ENCODE assay signal across 19 mouse cellular contexts in genomic region chr4:124005626-124006315, GRCm38 (mm10).
A peak's percentile ranks its signal among the peaks of the same experiment; 100 is the strongest.
DNase-seq lines count a peak whose midpoint lies in the region; ATAC-seq and TF ChIP-seq lines count a peak whose summit lies in the region.
"Had no signal": no experiment of that assay in that cellular context is flagged by ENCODE, and none has a peak within 500 bp of the region (broad histone marks: within the 10 kb centered on the region; RNA-seq: fewer than 3 reads in every experiment).

No protein-coding gene starts in this region.

- no peak overlapping the region for H3K27ac ChIP-seq in kidney, embryonic 14.5 days (ENCODE audit: low read depth, low read length)
- H3K27ac ChIP-seq in midbrain, postnatal 0 days (ENCODE audit: low read depth, low read length) = no peak overlapping the region
- H3K27ac ChIP-seq in midbrain, embryonic 15.5 days = no peak overlapping the region
- H3K27ac ChIP-seq: gastrocnemius, adult 2 months; heart, adult 2 months; kidney, postnatal 0 days; liver, embryonic 13.5 days; lung, embryonic 15.5 days; midbrain, embryonic 13.5 days; neural tube, embryonic 15.5 days had no signal

- no peaks in the 10 kb centered on the region for H3K27me3 ChIP-seq in kidney, embryonic 14.5 days (ENCODE audit: control insufficient read depth, insufficient read depth, low read length)
- no peaks in the 10 kb centered on the region for H3K27me3 ChIP-seq in midbrain, postnatal 0 days (ENCODE audit: insufficient read depth, low read length)
- no peaks in the 10 kb centered on the region for H3K27me3 ChIP-seq in midbrain, embryonic 15.5 days (replicated peaks)
- H3K27me3 ChIP-seq: liver, embryonic 13.5 days; lung, embryonic 15.5 days; midbrain, embryonic 13.5 days; neural tube, embryonic 15.5 days had no signal

- peak; percentile 55 for DNase-seq in kidney, adult 11 months
- DNase-seq in midbrain, postnatal 0 days (ENCODE audit: low spot score) = peak; percentile 21
- peak; percentile 82 for DNase-seq in kidney, adult 9 months
- DNase-seq in gastrocnemius, adult 8-10 months (ENCODE audit: low spot score in 2 of 2) = no peak
- DNase-seq: adrenal gland, postnatal 10 days; cerebellum, adult 8-10 months; gastrocnemius, adult 2 months; heart, adult 2 months; liver, embryonic 13.5 days; thymus, postnatal 14 days had no signal

- no peaks in the 10 kb centered on the region for H3K4me1 ChIP-seq in kidney, embryonic 14.5 days (ENCODE audit: control insufficient read depth, insufficient read depth, low read length)
- no peaks in the 10 kb centered on the region for H3K4me1 ChIP-seq in midbrain, postnatal 0 days (ENCODE audit: insufficient read depth, low read length)
- H3K4me1 ChIP-seq in midbrain, embryonic 15.5 days = no peaks in the 10 kb centered on the region
- H3K4me1 ChIP-seq: liver, embryonic 13.5 days had no signal

- H3K9ac ChIP-seq in kidney, embryonic 14.5 days (ENCODE audit: low read depth, low read length) = no peak overlapping the region
- no peak overlapping the region for H3K9ac ChIP-seq in midbrain, postnatal 0 days (replicated peaks; ENCODE audit: low read length, poor library complexity, severe bottlenecking)
- no peak overlapping the region for H3K9ac ChIP-seq in midbrain, embryonic 15.5 days
- H3K9ac ChIP-seq: liver, embryonic 13.5 days; lung, embryonic 15.5 days; midbrain, embryonic 13.5 days; neural tube, embryonic 15.5 days had no signal

- H3K4me3 ChIP-seq in kidney, embryonic 14.5 days (ENCODE audit: low read length) = no peak overlapping the region
- no peak overlapping the region for H3K4me3 ChIP-seq in midbrain, postnatal 0 days (ENCODE audit: low read depth, low read length)
- no peak overlapping the region for H3K4me3 ChIP-seq in midbrain, embryonic 15.5 days
- H3K4me3 ChIP-seq: erythroblast, embryonic 14.5 days; gastrocnemius, adult 2 months; heart, adult 2 months; liver, embryonic 13.5 days; lung, embryonic 15.5 days; midbrain, embryonic 13.5 days; neural tube, embryonic 15.5 days had no signal

- no peaks in the 10 kb centered on the region for H3K9me3 ChIP-seq in kidney, embryonic 14.5 days (ENCODE audit: control insufficient read depth, low read length)
- no peaks in the 10 kb centered on the region for H3K9me3 ChIP-seq in midbrain, postnatal 0 days (ENCODE audit: low read length)
- H3K9me3 ChIP-seq in midbrain, embryonic 15.5 days = no peaks in the 10 kb centered on the region
- H3K9me3 ChIP-seq: lung, embryonic 15.5 days; midbrain, embryonic 13.5 days; neural tube, embryonic 15.5 days had no signal

- no peak for TF ChIP-seq CTCF in midbrain, postnatal 0 days (IDR thresholded peaks at IDR 0.05)

- H3K36me3 ChIP-seq in kidney, embryonic 14.5 days (ENCODE audit: control insufficient read depth, insufficient read depth, low read length) = no peaks in the 10 kb centered on the region
- H3K36me3 ChIP-seq in midbrain, postnatal 0 days (ENCODE audit: insufficient read depth, low read length) = no peaks in the 10 kb centered on the region
- H3K36me3 ChIP-seq in midbrain, embryonic 15.5 days (replicated peaks) = no peaks in the 10 kb centered on the region
- H3K36me3 ChIP-seq: liver, embryonic 13.5 days; lung, embryonic 15.5 days; midbrain, embryonic 13.5 days; neural tube, embryonic 15.5 days had no signal

- WGBS in kidney, embryonic 14.5 days = 63% methylated on average over 17 of the region's 17 CpGs
- 60% methylated on average over 17 of the region's 17 CpGs for WGBS in midbrain, postnatal 0 days
- WGBS in midbrain, embryonic 15.5 days = 57% methylated on average over 17 of the region's 17 CpGs

- no peak overlapping the region for H3K4me2 ChIP-seq in kidney, embryonic 14.5 days (replicated peaks; ENCODE audit: low read depth, low read length)
- H3K4me2 ChIP-seq in midbrain, postnatal 0 days (ENCODE audit: low read depth, low read length, poor library complexity, severe bottlenecking) = no peak overlapping the region
- no peak overlapping the region for H3K4me2 ChIP-seq in midbrain, embryonic 15.5 days
- H3K4me2 ChIP-seq: liver, embryonic 13.5 days; lung, embryonic 15.5 days; midbrain, embryonic 13.5 days; neural tube, embryonic 15.5 days had no signal

- ATAC-seq in kidney, embryonic 14.5 days (ENCODE audit: low FRiP score, low TSS enrichment) = no peak
- ATAC-seq in midbrain, postnatal 0 days (ENCODE audit: low FRiP score) = no peak
- ATAC-seq in midbrain, embryonic 15.5 days (replicated peaks) = no peak
- ATAC-seq in erythroid progenitor cell, adult 5-6 weeks (replicated peaks; ENCODE audit: low FRiP score, poor library complexity, severe bottlenecking) = no peak
- ATAC-seq: activated CD4-positive, CD25-positive, alpha-beta regulatory T cell, adult 4 months; midbrain, embryonic 13.5 days had no signal

Comparison
In these comparisons a context has a peak if more than half of its experiments do, and no peak if none do; other contexts are left out.
1. DNase-seq: peak in kidney, adult 11 months (single experiment), midbrain, postnatal 0 days (single experiment) and kidney, adult 9 months (single experiment); none in gastrocnemius, adult 8-10 months (0 of 2).